Mouse (Mus musculus) thymus, adult 2 months (tissue): ENCODE results near the gene Hoxc4.

Experiments
- CTCF ChIP-seq: fragments of 200-500 bp; IDR thresholded peaks from 2 replicates; pipeline ENCODE4 v1.5.1; 2012; ENCODE audit warnings: mild to moderate bottlenecking, control low read depth, low read length, moderate library complexity, borderline replicate concordance; ENCODE audit not compliant: control insufficient read depth, poor library complexity, insufficient read depth; ENCODE audit errors: extremely low read depth
- POLR2A ChIP-seq: fragments of 200-500 bp; IDR thresholded peaks from 2 replicates; pipeline ENCODE4 v1.6.1; 2012; ENCODE audit warnings: mild to moderate bottlenecking, low read length, control low read depth, moderate library complexity; ENCODE audit not compliant: control insufficient read depth, poor library complexity, insufficient read depth; ENCODE audit errors: extremely low read depth

DNA sequence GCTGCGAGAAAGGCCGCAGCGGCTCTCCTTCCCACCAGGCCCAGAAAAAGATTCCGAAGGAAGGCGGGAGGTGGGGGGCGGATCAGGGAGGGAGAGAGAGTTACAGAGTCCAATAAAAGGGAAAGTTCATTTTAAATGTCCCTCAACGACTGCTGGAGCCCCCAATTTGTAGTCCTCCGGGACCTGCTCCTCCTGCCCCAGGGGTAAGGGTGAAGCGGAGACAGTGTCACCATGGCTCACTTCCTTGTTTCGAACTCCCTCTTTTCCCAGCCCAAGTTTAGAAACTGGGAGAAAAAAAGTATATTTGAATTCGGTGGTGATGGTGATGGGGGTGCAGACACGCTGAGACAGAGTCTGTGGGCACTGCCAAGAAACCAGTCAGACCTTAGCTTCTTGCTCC lies 21.9 kb downstream of the Hoxc4 start:
- TF ChIP-seq CTCF = no peak
- TF ChIP-seq POLR2A = no peak
